Mouse (Mus musculus) testis, adult 2 months (tissue): ENCODE measurements around the gene Fat3. TPM values are rescaled to one million over a fixed set of nuclear protein-coding genes. Genes with fewer than 3 reads are reported as not detected.

Experiments
- H3K27ac ChIP-seq: fragments of 200-500 bp; 2 replicates; pipeline ENCODE4 v1.5.1; 2012; ENCODE audit warnings: low read depth, low read length; ENCODE audit not compliant: control insufficient read depth, insufficient read depth
- H3K27me3 ChIP-seq: fragments of 200-500 bp; 2 replicates; pipeline ENCODE4 v1.6.1; 2012; ENCODE audit warnings: mild to moderate bottlenecking, low read length, moderate library complexity; ENCODE audit not compliant: control insufficient read depth, insufficient read depth
- H3K36me3 ChIP-seq: fragments of 200-500 bp; 2 replicates; pipeline ENCODE4 v1.6.1; 2012; ENCODE audit warnings: mild to moderate bottlenecking, low read length; ENCODE audit not compliant: control insufficient read depth, insufficient read depth
- H3K4me1 ChIP-seq: fragments of 200-500 bp; 2 replicates; pipeline ENCODE4 v1.6.1; 2012; ENCODE audit warnings: low read length; ENCODE audit not compliant: control insufficient read depth, insufficient read depth
- H3K4me3 ChIP-seq: fragments of 200-500 bp; 2 replicates; pipeline ENCODE4 v1.5.1; 2012; ENCODE audit warnings: low read depth, mild to moderate bottlenecking, low read length, moderate library complexity, mixed read lengths; ENCODE audit not compliant: control insufficient read depth
- CTCF ChIP-seq: fragments of 200-500 bp; IDR thresholded peaks from 2 replicates; pipeline ENCODE4 v1.5.1; 2012; ENCODE audit warnings: low read depth, mild to moderate bottlenecking, inconsistent platforms, low read length, moderate library complexity; ENCODE audit not compliant: control insufficient read depth, insufficient read depth, insufficient replicate concordance
- POLR2A ChIP-seq: fragments of 200-500 bp; IDR thresholded peaks from 2 replicates; pipeline ENCODE4 v1.6.1; 2012; ENCODE audit warnings: low read depth, mild to moderate bottlenecking, inconsistent platforms, low read length, moderate library complexity; ENCODE audit not compliant: control insufficient read depth
- polyA plus RNA-seq: library from polyadenylated mRNA; depleted of rRNA; stranded (reverse); fragments of >200 nt; gene quantifications from 2 replicates; pipeline ENCODE4 v1.2.3, GENCODE M21; 2012

The Fat3 gene
- polyA plus RNA-seq, 1 experiment = 1.7 TPM

- H3K4me1 ChIP-seq = no peaks in the 10 kb centered on the region
- no peak overlapping the region for H3K4me3 ChIP-seq
- H3K27me3 ChIP-seq = no peaks in the 10 kb centered on the region
- H3K36me3 ChIP-seq = no peaks in the 10 kb centered on the region
- no peak overlapping the region for H3K27ac ChIP-seq
- TF ChIP-seq CTCF (no peak), POLR2A (no peak)
Observed at GRCm38 (mm10) chr9:16212163-16212562, 288.9 kb downstream of the Fat3 start.

DNA sequence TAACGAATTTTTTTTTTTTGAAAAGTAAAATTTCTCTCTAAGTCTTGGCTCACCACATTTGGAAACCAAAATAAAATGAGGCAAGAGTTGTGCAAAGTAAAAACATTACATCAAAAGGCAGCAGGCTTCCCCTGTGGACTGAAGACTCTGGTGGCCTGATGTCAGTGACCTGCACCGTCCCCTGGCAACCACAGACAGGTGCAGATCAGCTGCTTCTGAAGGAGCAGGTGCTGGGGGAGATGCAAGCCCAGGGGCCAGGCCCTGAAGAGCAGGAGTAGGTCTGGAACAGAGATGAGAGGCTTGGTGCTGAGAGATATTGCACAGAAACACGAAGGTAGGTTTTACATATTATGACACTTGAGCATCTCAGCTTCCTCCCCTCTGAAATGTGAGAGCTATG lies 289.6 kb downstream of the Fat3 start:
- no peak overlapping the region for H3K4me3 ChIP-seq
- H3K36me3 ChIP-seq = no peaks in the 10 kb centered on the region
- no peaks in the 10 kb centered on the region for H3K4me1 ChIP-seq
- H3K27ac ChIP-seq = no peak overlapping the region
- TF ChIP-seq CTCF (no peak), POLR2A (no peak)
- no peaks in the 10 kb centered on the region for H3K27me3 ChIP-seq

DNA sequence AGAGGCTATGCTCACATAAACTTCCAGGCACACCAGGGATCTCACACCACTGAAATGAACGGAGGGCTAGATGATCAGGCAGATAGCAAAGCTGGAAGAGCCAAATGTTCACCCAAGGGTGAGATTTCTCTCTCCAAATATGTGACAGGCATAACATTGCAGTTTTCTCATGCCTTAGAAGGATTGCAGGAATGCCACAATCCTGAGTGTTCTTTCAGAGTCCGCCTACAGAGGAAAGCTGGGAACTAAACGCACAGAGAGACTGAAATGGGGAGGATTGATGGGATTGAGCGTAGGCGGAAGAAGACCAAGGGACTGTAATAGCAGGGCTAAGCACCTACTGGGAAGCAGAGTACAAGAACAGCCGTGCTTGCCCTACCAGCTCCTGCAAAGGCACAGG lies 298.8 kb downstream of the Fat3 start:
- H3K36me3 ChIP-seq = no peaks in the 10 kb centered on the region
- H3K27me3 ChIP-seq = no peaks in the 10 kb centered on the region
- TF ChIP-seq CTCF (no peak), POLR2A (no peak)

DNA sequence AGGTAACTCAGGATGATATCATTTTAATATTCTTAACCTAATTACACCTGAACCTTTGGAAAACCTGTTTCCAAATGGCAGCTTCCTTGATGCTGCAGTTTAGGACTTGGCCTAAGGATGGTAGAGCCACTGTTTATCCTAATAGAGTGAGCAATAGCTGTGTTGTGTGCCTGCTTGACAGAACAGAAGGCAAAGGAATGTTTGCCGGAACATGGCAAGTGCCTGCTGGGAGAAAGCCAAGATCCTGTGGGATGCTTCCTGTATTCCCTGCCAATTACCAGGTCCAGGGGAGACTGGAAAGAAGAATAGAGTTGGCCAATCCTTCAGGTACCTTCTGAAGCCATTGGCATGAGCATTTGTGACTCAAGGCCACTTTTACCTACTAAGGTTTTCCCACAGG lies 300.1 kb downstream of the Fat3 start:
- TF ChIP-seq CTCF = no peak
- TF ChIP-seq POLR2A = no peak
- H3K27me3 ChIP-seq = no peaks in the 10 kb centered on the region
- no peak overlapping the region for H3K27ac ChIP-seq
- no peak overlapping the region for H3K4me3 ChIP-seq
- H3K4me1 ChIP-seq = no peaks in the 10 kb centered on the region
- H3K36me3 ChIP-seq = no peaks in the 10 kb centered on the region

More for the DNA sequence above, 298.8 kb downstream of the Fat3 start:
- H3K4me3 ChIP-seq = no peak overlapping the region
- H3K4me1 ChIP-seq = no peaks in the 10 kb centered on the region
- H3K27ac ChIP-seq = no peak overlapping the region

GRCm38 (mm10) chr9:16186461-16186860 lies 314.6 kb downstream of the Fat3 start:
- Histone ChIP-seq H3K27ac (no peak overlapping the region), H3K4me3 (no peak overlapping the region), H3K27me3 (no peaks in the 10 kb centered on the region), H3K4me1 (no peaks in the 10 kb centered on the region), H3K36me3 (no peaks in the 10 kb centered on the region)
- TF ChIP-seq CTCF (no peak), POLR2A (no peak)

- Histone ChIP-seq H3K27ac (no peak overlapping the region), H3K36me3 (no peaks in the 10 kb centered on the region), H3K4me3 (no peak overlapping the region), H3K4me1 (no peaks in the 10 kb centered on the region), H3K27me3 (no peaks in the 10 kb centered on the region)
- TF ChIP-seq CTCF (no peak), POLR2A (no peak)
Observed at GRCm38 (mm10) chr9:16169238-16169637, 331.8 kb downstream of the Fat3 start.

DNA sequence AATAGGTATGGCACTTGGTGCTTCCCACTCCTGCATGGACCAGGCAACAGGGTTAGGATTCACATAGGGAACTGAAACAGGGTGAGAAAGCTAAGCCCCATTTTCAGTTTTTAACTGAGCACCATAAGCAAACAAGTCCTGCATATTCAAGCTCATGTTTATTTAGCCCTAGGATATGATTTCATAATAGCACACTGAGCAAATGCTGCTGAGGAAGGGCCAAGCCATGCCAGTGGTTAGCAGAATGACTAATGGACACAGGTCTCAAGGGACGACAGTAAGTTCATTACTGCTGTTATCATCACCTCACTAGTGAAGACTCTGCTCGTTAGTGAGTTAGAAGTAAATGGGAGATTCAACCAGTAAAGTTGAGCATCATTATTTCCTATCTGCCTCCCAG lies 333.0 kb downstream of the Fat3 start:
- no peaks in the 10 kb centered on the region for H3K36me3 ChIP-seq
- no peaks in the 10 kb centered on the region for H3K27me3 ChIP-seq
- TF ChIP-seq CTCF (no peak), POLR2A (no peak)

DNA sequence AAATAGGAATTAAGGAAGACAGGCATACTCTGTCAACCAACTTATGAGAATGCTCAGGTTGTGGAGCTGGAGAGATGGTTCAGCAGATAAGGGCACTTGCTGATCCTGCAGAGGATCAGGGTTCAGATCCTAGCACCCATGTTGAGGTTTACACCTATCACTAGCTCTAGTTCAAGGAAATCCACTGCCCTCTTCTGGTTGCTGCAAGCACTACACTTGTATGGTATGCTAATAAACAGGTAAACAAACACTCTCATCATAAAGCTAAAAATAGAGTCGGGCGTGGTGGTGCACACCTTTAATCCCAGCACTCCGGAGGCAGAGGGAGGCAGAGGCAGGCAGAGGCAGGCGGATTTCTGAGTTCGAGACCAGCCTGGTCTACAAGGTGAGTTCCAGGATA lies 341.7 kb downstream of the Fat3 start:
- no peaks in the 10 kb centered on the region for H3K27me3 ChIP-seq
- TF ChIP-seq POLR2A (no peak), CTCF (no peak)
- H3K36me3 ChIP-seq = no peaks in the 10 kb centered on the region
- no peak overlapping the region for H3K27ac ChIP-seq
- H3K4me1 ChIP-seq = no peaks in the 10 kb centered on the region
- H3K4me3 ChIP-seq = no peak overlapping the region

More for the DNA sequence above, 333.0 kb downstream of the Fat3 start:
- no peaks in the 10 kb centered on the region for H3K4me1 ChIP-seq
- no peak overlapping the region for H3K4me3 ChIP-seq
- no peak overlapping the region for H3K27ac ChIP-seq
